Mouse (Mus musculus): ENCODE measurements at regions not wholly inside any gene's neighbourhood (a gene's known extent, or its start where the extent isn't known, plus 50 kb on each side); places are given as distances from the start of the nearest gene placed in this dataset.

- TF ChIP-seq CTCF (IDR thresholded peaks at IDR 0.05), result peak; percentile 57
- TF ChIP-seq EP300 (IDR thresholded peaks at IDR 0.05), result no peak
Measured at GRCm38 (mm10) chr7:111241538-111241937, 158.7 kb upstream of the Eif4g2 start.

Data from lung, postnatal 0 days (tissue).